Mouse (Mus musculus): Measurements from ENCODE around the gene Tgfbr3.

- TF ChIP-seq CTCF (IDR thresholded peaks at IDR 0.05; ENCODE audit: low read depth) (peak; percentile 82), EP300 (IDR thresholded peaks at IDR 0.05; ENCODE audit: low read depth) (no peak)
Observed at GRCm38 (mm10) chr5:107287254-107287907, 2.0 kb downstream of the Tgfbr3 start.
